Mouse (Mus musculus): ENCODE results near the gene Kcnj8. TPM values are rescaled to one million over a fixed set of nuclear protein-coding genes. Genes with fewer than 3 reads are reported as not detected.

Kcnj8 gene
- 2.5 and 4.5 TPM in 2 replicates for polyA plus RNA-seq (2021; fragmentation: Nextera tagmentation)
- long read RNA-seq, experiment 1, transcript Kcnj8-202 (3 exons, 2,548 nt) = major isoform, 5 of 10 reads
- long read RNA-seq, experiment 1, partial matches to known transcripts = 2 of 10 reads
- long read RNA-seq, experiment 1, other reads (novel, unspliced or antisense) = 3 of 10 reads
- long read RNA-seq, experiment 2, transcript Kcnj8-202 (3 exons, 2,548 nt) = major isoform, 35 of 40 reads
- long read RNA-seq, experiment 2, partial matches to known transcripts = 0 of 40 reads
- long read RNA-seq, experiment 2, other reads (novel, unspliced or antisense) = 4 of 40 reads

DNA sequence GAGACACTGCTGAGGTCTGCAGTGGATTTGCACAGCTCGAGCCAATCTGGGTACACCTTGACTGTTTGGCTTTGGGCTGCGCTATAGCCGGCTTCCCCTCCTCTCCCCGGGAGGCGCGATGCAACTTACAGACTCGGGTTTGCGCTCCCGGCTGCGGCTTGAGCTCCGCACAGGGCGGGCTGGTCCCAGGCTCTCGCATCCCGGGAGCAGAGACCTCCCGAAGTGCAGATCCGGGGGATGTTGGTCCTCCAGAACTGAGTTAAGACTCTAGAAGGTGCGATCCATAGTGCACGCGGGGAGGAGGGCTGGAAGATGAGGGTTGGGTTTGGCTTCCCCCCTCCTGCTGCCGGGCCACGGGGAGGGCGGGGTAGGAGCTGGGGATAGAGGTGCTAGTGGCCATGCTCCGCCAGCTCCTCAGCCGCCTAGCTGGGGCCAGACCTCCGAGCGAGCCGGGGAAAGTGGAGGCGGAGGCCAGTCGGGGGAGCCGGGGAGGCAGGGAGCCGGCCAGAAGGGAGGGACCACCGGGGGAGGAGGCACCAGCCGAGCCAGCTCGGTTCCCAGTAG, at the start of gene Kcnj8:
TSS of gene Kcnj8 (minus strand) at position 560 of the 564 bp plus-strand sequence.

Other genes with a start within 250 kb of the Kcnj8 start
- gene Slco1a5, start 248.6 kb downstream of the Kcnj8 start, polyA plus RNA-seq (2021; fragmentation: Nextera tagmentation) = 0.05 and 0.97 TPM in 2 replicates
- 8.0 and 8.6 TPM in 2 replicates for gene Pyroxd1, start 226.0 kb downstream of the Kcnj8 start, polyA plus RNA-seq (2021; fragmentation: Nextera tagmentation)
- gene Recql, start 184.5 kb downstream of the Kcnj8 start, polyA plus RNA-seq (2021; fragmentation: Nextera tagmentation) = 14.7 and 16.2 TPM in 2 replicates
- gene Golt1b, start 184.4 kb downstream of the Kcnj8 start, polyA plus RNA-seq (2021; fragmentation: Nextera tagmentation) = 59.6 and 108 TPM in 2 replicates
- 0.28 TPM in 1 of 2 replicates, not detected in the other for gene Spx, start 158.2 kb downstream of the Kcnj8 start, polyA plus RNA-seq (2021; fragmentation: Nextera tagmentation)
- 0.50 TPM in 1 of 2 replicates, not detected in the other for gene Gys2, start 98.5 kb downstream of the Kcnj8 start, polyA plus RNA-seq (2021; fragmentation: Nextera tagmentation)
- gene Ldhb, start 63.7 kb downstream of the Kcnj8 start, polyA plus RNA-seq (2021; fragmentation: Nextera tagmentation) = 1,317 and 1,506 TPM in 2 replicates
- 0.92 and 1.6 TPM in 2 replicates for gene Abcc9, start 130.7 kb upstream of the Kcnj8 start, polyA plus RNA-seq (2021; fragmentation: Nextera tagmentation)
- 32.6 and 38.1 TPM in 2 replicates for gene Cmas, start 185.1 kb upstream of the Kcnj8 start, polyA plus RNA-seq (2021; fragmentation: Nextera tagmentation)
- 0.13 and 0.28 TPM in 2 replicates for gene Sult6b2, start 232.9 kb upstream of the Kcnj8 start, polyA plus RNA-seq (2021; fragmentation: Nextera tagmentation)